Mouse (Mus musculus) leukemia stem cell, adult 10-12 weeks (primary cell): Measurements from ENCODE around the gene Clip2. TPM values are rescaled to one million over a fixed set of nuclear protein-coding genes. Genes with fewer than 3 reads are reported as not detected.

Source experiments
- polyA plus RNA-seq: library from polyadenylated mRNA; stranded (reverse); fragments of >175 nt; gene quantifications from 2 replicates; pipeline ENCODE4 v1.2.3, GENCODE M21; 2012; ENCODE audit warnings: low replicate concordance

Clip2 gene
- polyA plus RNA-seq, result 5.9 and 13.5 TPM in 2 replicates

GRCm38 (mm10) chr5:134552110-134552972 lies at the start of gene Clip2:
Gene Clip2 (minus strand): TSS chr5:134552434.

GRCm38 (mm10) chr5:134581146-134581545 lies 28.9 kb upstream of the Clip2 start, which contains the start of gene Rfc2:
Gene Rfc2 (plus strand): TSS chr5:134581366.

GRCm38 (mm10) chr5:134560071-134560449 lies 7.8 kb upstream of the Clip2 start, which contains the start of gene Syna:
Gene Syna (minus strand): TSS chr5:134560171.

GRCm38 (mm10) chr5:134456503-134456962 lies 95.7 kb downstream of the Clip2 start, which contains the start of gene Gtf2ird1:
Gene Gtf2ird1 (minus strand): TSS chr5:134456716.

Other genes starting within 250 kb of the Clip2 start
- 200 and 424 TPM in 2 replicates for gene Gtf2i, start 237.7 kb downstream of the Clip2 start, polyA plus RNA-seq
- gene Gtf2ird1, start 95.7 kb downstream of the Clip2 start, polyA plus RNA-seq, result 9.3 and 60.4 TPM in 2 replicates
- gene Syna, start 7.7 kb upstream of the Clip2 start, polyA plus RNA-seq, result 0.11 TPM in 1 of 2 replicates, not detected in the other
- gene Rfc2, start 28.9 kb upstream of the Clip2 start, polyA plus RNA-seq, result 24.2 and 24.9 TPM in 2 replicates
- gene Lat2, start 62.6 kb upstream of the Clip2 start, polyA plus RNA-seq, result 6.0 and 16.5 TPM in 2 replicates
- 218 and 252 TPM in 2 replicates for gene Eif4h, start 87.1 kb upstream of the Clip2 start, polyA plus RNA-seq
- gene Limk1, start 136.2 kb upstream of the Clip2 start, polyA plus RNA-seq, result 15.7 and 22.5 TPM in 2 replicates
- 1.7 and 3.4 TPM in 2 replicates for gene Eln, start 194.9 kb upstream of the Clip2 start, polyA plus RNA-seq